Mouse (Mus musculus): ENCODE measurements around the gene Prss22.

GRCm38 (mm10) chr17:24005049-24005448 is 7.1 kb upstream of the Prss22 start:
- no peak for TF ChIP-seq GATA1 (IDR thresholded peaks at IDR 0.05; ENCODE audit: low read length)
- no peak for TF ChIP-seq TAL1 (IDR thresholded peaks at IDR 0.05; ENCODE audit: low read length)
